Mouse (Mus musculus): ENCODE measurements around the gene Atp11c. TPM values are rescaled to one million over a fixed set of nuclear protein-coding genes. Genes with fewer than 3 reads are reported as not detected.
A peak's percentile ranks its signal among the peaks of the same experiment; 100 is the strongest.

Gene Atp11c
- total and polyA plus RNA-seq, 2 experiments: 34.6 to 146 TPM

DNA sequence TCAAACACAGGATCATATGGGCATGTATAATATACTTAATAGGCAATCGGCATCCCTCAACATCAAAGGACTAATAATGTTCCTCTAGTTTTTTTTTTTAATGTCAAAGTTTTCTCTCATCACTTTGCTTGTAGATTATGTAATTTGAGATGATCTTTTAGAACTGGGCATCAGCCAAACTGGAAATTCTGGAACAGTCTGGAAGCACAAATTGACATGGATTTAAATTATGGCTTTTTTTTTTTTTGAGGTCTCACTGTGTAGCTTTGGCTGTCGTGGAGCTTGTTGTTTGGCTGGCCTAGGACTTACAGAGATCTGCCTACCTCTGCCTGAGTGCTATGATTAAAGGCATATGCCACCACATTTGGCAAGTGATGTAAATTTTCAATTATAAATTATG, 210.8 kb downstream of the Atp11c start:
- no peaks in the 10 kb centered on the region for H3K27me3 ChIP-seq (ENCODE audit: control insufficient read depth, insufficient read depth, low read length)
- H3K9ac ChIP-seq (ENCODE audit: low read depth, low read length): no peak overlapping the region
- H3K79me2 ChIP-seq (ENCODE audit: control insufficient read depth, insufficient read depth, low read length): peaks cover 12% of the 10 kb centered on the region; the same call in 1 of the 2 replicates
- TF ChIP-seq CTCF (IDR thresholded peaks at IDR 0.05; ENCODE audit: low read depth, low read length) (no peak), POLR2A (IDR thresholded peaks at IDR 0.05; ENCODE audit: extremely low read depth, insufficient read depth, low read length) (no peak)
- peak; percentile 57 for DNase-seq (ENCODE audit: extremely low read depth, low read depth, low spot score)
- H3K4me1 ChIP-seq (ENCODE audit: control insufficient read depth, insufficient read depth, low read length): peaks cover 13% of the 10 kb centered on the region
- no peak overlapping the region for H3K27ac ChIP-seq (replicated peaks; ENCODE audit: insufficient read depth, low read depth, low read length)
- 17% methylated on average over 2 of the region's 2 CpGs for WGBS
- no peak overlapping the region for H3K4me3 ChIP-seq (ENCODE audit: insufficient read depth, low read depth, low read length)
- H3K36me3 ChIP-seq (ENCODE audit: control insufficient read depth, insufficient read depth, low read length): no peaks in the 10 kb centered on the region

DNA sequence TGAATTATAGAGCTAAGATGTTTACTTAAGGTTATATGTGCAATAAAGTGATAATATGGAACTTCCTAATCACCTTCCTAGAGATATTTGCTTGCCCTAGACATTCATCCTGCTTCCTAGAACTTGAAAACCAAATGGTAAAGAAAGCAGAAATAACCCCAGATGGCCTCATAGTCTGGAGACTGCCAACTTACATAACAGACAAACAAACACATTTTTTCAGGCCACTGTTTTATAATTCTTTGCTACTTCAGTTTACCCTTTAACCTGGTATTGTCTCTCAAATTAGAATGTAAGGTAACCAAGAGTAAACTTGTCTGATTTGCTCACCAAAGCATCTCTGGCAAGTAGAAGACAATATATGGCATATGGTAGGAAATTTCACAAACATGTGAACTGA, 212.1 kb downstream of the Atp11c start:
- Histone ChIP-seq H3K27ac (replicated peaks; ENCODE audit: insufficient read depth, low read depth, low read length) (no peak overlapping the region), H3K79me2 (ENCODE audit: control insufficient read depth, insufficient read depth, low read length) (peaks cover 12% of the 10 kb centered on the region; the same call in 1 of the 2 replicates), H3K36me3 (ENCODE audit: control insufficient read depth, insufficient read depth, low read length) (no peaks in the 10 kb centered on the region), H3K27me3 (ENCODE audit: control insufficient read depth, insufficient read depth, low read length) (no peaks in the 10 kb centered on the region), H3K9ac (ENCODE audit: low read depth, low read length) (no peak overlapping the region), H3K4me3 (ENCODE audit: insufficient read depth, low read depth, low read length) (no peak overlapping the region), H3K4me1 (ENCODE audit: control insufficient read depth, insufficient read depth, low read length) (peaks cover 11% of the 10 kb centered on the region)
- peak; percentile 65 for DNase-seq (ENCODE audit: extremely low read depth, low read depth, low spot score)
- no peak for TF ChIP-seq CTCF (IDR thresholded peaks at IDR 0.05; ENCODE audit: low read depth, low read length)
- TF ChIP-seq POLR2A (IDR thresholded peaks at IDR 0.05; ENCODE audit: extremely low read depth, insufficient read depth, low read length): no peak

DNA sequence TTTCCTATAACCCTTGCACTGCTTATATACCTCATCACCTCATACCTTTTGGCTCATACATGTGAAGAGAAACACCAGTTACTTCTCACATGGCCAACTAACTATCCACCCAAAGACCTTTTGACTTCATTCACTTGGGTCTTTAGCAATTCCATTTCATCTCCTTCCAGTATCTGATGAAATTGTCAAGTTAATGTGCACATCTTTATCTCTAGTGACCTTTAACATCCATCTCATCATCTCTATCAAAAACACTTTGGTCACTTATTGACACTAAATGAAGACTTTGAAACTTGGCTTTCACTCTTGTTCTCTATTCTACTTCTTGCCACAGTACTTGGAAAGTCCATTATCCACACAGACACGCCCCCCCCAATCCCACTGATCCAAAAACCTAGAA, 243.8 kb downstream of the Atp11c start:
- Histone ChIP-seq H3K9ac (ENCODE audit: low read depth, low read length) (no peak overlapping the region), H3K4me1 (ENCODE audit: control insufficient read depth, insufficient read depth, low read length) (peaks cover 10% of the 10 kb centered on the region), H3K79me2 (ENCODE audit: control insufficient read depth, insufficient read depth, low read length) (peaks cover 3% of the 10 kb centered on the region; the same call in 1 of the 2 replicates), H3K27me3 (ENCODE audit: control insufficient read depth, insufficient read depth, low read length) (no peaks in the 10 kb centered on the region), H3K4me3 (ENCODE audit: insufficient read depth, low read depth, low read length) (no peak overlapping the region), H3K36me3 (ENCODE audit: control insufficient read depth, insufficient read depth, low read length) (peaks cover 2% of the 10 kb centered on the region; the same call in 1 of the 2 replicates), H3K27ac (replicated peaks; ENCODE audit: insufficient read depth, low read depth, low read length) (peak overlapping the region; percentile 76; the same call in 1 of the 2 replicates)
- WGBS: 64% methylated on average over 1 of the region's 1 CpGs
- peak; percentile 97 for DNase-seq (ENCODE audit: extremely low read depth, low read depth, low spot score)
- TF ChIP-seq POLR2A (IDR thresholded peaks at IDR 0.05; ENCODE audit: extremely low read depth, insufficient read depth, low read length) (no peak), CTCF (IDR thresholded peaks at IDR 0.05; ENCODE audit: low read depth, low read length) (no peak)

DNA sequence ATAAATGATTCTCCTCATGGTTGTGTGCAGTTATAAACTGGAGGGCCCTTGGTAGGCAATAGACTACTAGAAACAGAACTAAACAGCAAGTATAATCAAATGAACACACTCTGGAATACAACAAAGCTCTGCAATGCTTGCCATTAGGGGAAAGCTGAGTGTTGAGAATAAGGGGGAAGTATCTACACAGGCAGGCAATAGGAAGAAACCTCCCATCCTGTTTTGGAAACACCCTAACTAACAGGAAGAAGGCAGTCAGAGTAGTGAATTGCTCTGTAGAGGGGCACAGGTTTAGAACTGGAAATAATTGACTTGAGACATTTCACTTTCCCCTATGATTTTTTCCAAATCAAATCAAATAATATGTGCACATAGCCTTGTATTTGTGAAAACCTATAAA, 247.1 kb downstream of the Atp11c start:
- peaks cover 12% of the 10 kb centered on the region; the same call in 1 of the 2 replicates for H3K79me2 ChIP-seq (ENCODE audit: control insufficient read depth, insufficient read depth, low read length)
- H3K27me3 ChIP-seq (ENCODE audit: control insufficient read depth, insufficient read depth, low read length): no peaks in the 10 kb centered on the region
- peaks cover 6% of the 10 kb centered on the region for H3K4me1 ChIP-seq (ENCODE audit: control insufficient read depth, insufficient read depth, low read length)
- TF ChIP-seq CTCF (IDR thresholded peaks at IDR 0.05; ENCODE audit: low read depth, low read length) (no peak), POLR2A (IDR thresholded peaks at IDR 0.05; ENCODE audit: extremely low read depth, insufficient read depth, low read length) (no peak)
- DNase-seq (ENCODE audit: extremely low read depth, low read depth, low spot score): no peak
- no peak overlapping the region for H3K9ac ChIP-seq (ENCODE audit: low read depth, low read length)
- peak overlapping the region; percentile 60 for H3K27ac ChIP-seq (replicated peaks; ENCODE audit: insufficient read depth, low read depth, low read length)
- no peak overlapping the region for H3K4me3 ChIP-seq (ENCODE audit: insufficient read depth, low read depth, low read length)
- peaks cover 4% of the 10 kb centered on the region for H3K36me3 ChIP-seq (ENCODE audit: control insufficient read depth, insufficient read depth, low read length)

DNA sequence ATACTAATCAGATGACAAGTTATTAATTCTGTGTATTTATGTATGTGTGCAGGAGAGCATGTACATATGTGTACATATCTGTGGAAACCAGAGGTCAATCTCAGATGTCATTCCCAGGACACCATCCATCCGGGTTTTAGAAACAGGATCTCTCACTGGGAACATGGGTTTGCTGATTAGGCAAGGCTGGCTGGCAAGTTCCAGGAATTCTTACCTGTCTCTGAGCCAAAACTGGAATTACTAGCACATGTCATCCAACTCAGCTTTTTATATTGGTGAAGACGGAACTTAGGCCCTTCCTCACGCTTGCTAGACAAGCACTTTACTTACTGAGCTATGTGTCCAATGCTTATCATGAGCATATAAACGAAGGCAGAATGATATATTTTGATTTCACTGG, 247.5 kb downstream of the Atp11c start:
- Histone ChIP-seq H3K27ac (replicated peaks; ENCODE audit: insufficient read depth, low read depth, low read length) (no peak overlapping the region; the same call in 1 of the 2 replicates), H3K36me3 (ENCODE audit: control insufficient read depth, insufficient read depth, low read length) (peaks cover 4% of the 10 kb centered on the region), H3K9ac (ENCODE audit: low read depth, low read length) (no peak overlapping the region), H3K4me3 (ENCODE audit: insufficient read depth, low read depth, low read length) (no peak overlapping the region), H3K4me1 (ENCODE audit: control insufficient read depth, insufficient read depth, low read length) (peaks cover 6% of the 10 kb centered on the region), H3K27me3 (ENCODE audit: control insufficient read depth, insufficient read depth, low read length) (no peaks in the 10 kb centered on the region), H3K79me2 (ENCODE audit: control insufficient read depth, insufficient read depth, low read length) (peaks cover 12% of the 10 kb centered on the region; the same call in 1 of the 2 replicates)
- no peak for TF ChIP-seq CTCF (IDR thresholded peaks at IDR 0.05; ENCODE audit: low read depth, low read length)
- no peak for TF ChIP-seq POLR2A (IDR thresholded peaks at IDR 0.05; ENCODE audit: extremely low read depth, insufficient read depth, low read length)
- DNase-seq (ENCODE audit: extremely low read depth, low read depth, low spot score): peak; percentile 90
- WGBS: 6% methylated on average over 4 of the region's 4 CpGs

DNA sequence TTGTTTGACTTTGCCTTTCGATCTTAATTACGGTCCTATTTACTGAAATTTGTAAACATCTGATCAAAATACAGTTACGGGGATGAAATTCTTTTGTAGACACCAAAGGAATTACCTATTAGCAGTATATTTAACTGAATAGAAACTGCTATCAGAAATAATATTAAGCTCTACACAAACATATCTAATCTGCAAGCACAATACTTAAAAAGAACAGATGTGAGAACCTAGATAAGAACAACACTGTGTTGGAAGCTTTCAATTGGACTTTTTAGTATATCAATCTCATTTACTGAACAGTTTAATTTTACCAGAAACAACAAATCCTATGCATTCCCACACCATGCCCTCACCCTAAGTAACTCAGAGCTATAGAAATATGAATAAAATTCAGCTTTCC, 262.8 kb downstream of the Atp11c start:
- H3K27ac ChIP-seq (replicated peaks; ENCODE audit: insufficient read depth, low read depth, low read length): no peak overlapping the region
- H3K4me1 ChIP-seq (ENCODE audit: control insufficient read depth, insufficient read depth, low read length): no peaks in the 10 kb centered on the region; the same call in 1 of the 2 replicates
- no peaks in the 10 kb centered on the region; the same call in 1 of the 2 replicates for H3K79me2 ChIP-seq (ENCODE audit: control insufficient read depth, insufficient read depth, low read length)
- no peaks in the 10 kb centered on the region for H3K36me3 ChIP-seq (ENCODE audit: control insufficient read depth, insufficient read depth, low read length)
- H3K9ac ChIP-seq (ENCODE audit: low read depth, low read length): no peak overlapping the region
- no peak overlapping the region for H3K4me3 ChIP-seq (ENCODE audit: insufficient read depth, low read depth, low read length)
- H3K27me3 ChIP-seq (ENCODE audit: control insufficient read depth, insufficient read depth, low read length): no peaks in the 10 kb centered on the region
- no peak for TF ChIP-seq CTCF (IDR thresholded peaks at IDR 0.05; ENCODE audit: low read depth, low read length)
- no peak for TF ChIP-seq POLR2A (IDR thresholded peaks at IDR 0.05; ENCODE audit: extremely low read depth, insufficient read depth, low read length)
- 80% methylated on average over 3 of the region's 3 CpGs for WGBS
- no peak for DNase-seq (ENCODE audit: extremely low read depth, low read depth, low spot score)

All from liver, adult 2 months (tissue).